Mouse (Mus musculus) c-Kit-negative CD71-positive TER-119-positive erythroid progenitor cells, embryonic 14.5 days (primary cell): ENCODE data around the gene Phxr2.

ENCODE experiments used
- DNase-seq: peaks from one replicate; pipeline ENCODE4 v3.0.0-alpha.2; 2013; ENCODE audit warnings: low read depth, low spot score

The Phxr2 gene

DNA sequence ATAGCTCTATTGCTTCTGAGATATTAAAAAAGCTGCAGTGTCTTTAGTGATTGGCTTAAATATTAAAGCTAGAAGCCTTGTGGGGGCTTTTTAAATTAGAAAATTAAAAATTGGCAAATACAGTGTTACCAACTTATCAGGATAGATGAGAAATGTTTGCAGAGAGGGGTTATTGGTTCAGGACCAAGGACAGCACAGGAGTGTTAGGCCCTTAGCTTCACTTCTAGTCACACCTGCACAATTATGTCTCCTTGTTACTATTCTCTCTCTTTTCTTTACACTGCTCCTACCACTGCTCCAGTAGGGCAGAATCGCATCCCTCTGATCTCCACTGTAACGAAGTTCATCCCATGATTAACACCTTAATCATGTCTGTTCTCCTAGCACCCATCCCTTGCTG lies 31.0 kb downstream of the Phxr2 start:
- DNase-seq = no peak

DNA sequence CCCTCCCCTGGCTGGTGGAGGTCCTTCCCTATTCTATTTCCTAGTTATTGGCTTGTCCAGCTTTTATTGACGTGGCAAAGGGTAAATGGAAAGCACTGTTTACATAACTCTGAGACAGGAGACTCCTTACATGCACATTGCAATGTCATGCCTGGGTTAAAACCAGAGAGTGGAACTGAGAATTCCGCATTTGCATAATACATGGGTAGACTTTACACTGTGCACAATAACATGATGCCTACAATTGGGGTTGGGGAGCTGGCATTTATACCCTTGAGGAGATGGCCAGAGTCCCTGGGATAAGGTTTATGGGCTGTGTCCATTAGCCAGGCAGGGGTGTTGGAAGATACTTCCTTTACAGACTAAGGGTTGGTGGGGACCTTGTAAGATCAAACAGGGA lies 32.8 kb downstream of the Phxr2 start:
- no peak for DNase-seq

DNA sequence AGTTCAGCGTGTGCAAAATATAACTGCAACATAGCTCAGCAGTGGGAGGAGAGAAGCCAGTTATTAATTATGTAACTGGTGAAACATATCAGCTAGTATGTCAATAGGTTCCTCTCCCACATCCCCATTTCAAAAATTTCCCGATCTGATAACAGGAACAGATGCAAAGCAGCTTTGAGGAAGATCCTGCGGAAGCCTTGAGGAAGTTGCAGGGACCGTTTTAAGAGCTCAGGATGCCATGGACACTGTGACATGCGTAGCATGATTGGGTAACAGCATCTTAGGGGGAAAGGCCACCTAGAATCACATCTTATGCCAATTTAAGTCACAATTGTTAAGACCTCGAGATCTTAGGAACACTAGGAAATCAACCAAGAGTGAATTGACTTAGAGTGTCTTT lies 36.2 kb downstream of the Phxr2 start:
- DNase-seq = no peak

DNA sequence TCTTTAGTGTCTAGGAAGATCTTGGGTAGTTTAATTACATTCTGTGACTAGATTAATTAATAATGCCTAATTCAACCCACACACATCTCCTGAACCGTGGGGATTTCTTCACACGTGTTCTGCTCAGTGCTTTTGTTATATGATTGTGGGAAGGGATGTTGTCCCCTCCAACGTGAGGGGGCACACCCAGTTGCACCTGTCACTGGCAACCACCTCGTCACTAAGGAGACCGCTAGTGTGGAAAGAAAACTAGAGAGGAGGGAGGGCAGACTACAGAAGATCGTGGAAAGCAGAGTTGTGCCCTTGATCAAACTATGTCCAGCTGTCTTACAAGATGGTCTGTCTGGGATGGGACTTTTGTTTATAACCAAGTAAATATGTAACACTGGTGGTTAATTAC lies 40.1 kb downstream of the Phxr2 start:
- DNase-seq = no peak

DNA sequence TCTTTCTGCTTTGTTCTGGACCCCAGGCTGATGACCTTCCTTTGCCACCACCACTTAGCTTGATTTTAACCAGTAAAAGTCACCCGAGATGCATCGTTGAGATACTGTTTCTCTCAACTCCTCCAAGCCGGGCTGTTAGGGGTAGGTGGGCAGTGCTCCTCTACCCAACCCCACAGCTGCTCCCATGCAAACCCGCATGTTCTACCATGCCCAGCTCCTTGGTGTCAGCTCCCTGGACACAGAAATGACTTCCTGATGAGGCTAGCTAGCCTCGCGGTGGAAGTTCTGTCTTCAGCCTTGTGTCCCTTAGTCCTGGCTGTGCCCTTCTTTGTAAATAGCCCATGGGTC lies 40.9 kb downstream of the Phxr2 start:
- no peak for DNase-seq

DNA sequence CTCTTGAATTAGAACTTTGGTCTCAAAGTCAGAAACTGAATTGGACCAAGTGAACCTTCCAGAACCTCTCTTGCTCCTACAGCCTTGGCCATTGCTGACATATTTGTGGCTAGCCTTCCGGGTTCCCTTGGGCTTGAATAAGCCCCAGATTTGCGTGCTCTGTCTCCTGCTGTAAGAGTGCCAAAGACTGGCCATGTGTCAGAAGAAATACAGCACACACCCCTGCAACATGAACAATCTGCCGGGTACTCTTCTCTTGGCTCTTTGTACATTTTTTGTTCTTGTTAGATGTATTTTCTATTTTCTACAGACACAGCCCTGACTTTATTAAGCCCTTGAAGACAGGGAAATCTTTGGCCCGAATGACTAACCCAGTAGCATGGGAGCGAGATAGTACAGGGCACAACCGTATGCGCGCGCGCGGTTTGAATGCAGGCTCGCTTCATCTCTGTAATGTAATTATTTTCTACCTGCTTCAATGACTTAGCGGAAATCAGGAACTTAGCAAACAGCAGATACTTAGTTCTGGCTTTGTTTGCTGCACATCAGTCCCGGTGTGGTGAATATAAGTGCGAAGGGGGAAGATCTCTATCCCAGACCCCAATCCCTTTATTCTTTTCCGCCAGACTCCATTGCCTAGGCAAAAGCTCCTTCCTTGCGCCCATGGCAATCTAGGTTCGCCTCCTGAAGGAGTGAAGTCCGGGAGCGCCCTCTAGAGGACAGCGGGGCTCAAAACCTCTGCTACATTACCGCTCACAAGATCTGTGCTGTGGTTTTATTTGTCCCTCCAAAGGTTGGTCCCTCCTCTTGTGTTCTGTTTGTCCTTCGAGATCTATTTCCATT lies 41.5 kb downstream of the Phxr2 start:
- DNase-seq = no peak

DNA sequence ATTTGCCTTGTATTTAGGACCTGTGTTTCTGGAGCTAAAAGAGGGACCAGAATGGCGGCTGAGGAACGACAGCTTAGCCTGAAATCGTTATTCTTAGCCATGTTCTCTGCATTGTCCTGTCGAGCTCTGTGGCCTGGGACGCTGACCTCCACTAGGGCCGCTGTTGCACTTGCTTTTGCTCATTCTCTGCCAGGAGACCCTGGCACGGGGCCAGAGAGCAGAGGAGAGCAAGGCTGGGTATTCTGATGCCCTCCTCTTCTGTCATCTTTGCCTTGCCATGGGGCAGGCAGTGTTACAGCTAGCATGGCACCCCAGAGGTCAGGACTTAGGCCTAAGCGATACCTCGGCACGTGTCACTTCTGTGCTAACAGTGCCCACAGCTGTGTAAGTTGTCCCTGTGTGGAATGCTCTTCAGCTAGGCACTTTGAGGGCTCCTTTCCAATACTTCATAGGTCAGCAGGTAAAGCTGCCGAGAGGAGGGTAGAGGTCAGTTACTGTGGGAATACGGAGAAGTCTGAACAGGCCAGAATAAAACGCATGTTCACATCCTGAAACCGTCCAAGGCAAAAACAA lies 42.6 kb downstream of the Phxr2 start:
- no peak for DNase-seq

DNA sequence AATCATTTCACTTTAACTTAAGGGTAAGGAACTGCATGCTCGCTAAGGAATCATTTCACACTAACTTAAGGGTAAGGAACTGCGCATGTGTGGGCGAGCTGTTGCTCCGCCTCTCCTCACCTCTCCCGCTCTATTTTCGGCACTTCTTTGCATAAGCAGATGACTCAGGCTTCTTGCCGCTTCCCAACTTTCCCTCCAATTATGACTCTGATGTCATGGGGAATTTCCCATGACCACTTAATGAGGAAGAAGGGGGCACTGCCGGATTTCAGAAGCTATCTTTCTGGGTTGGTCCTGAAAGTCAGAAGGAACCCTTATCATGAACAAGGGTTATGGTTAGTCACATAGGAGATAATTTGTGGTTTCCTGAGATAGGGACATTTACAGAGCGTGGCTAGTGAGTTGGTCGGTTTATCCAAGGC lies 44.5 kb downstream of the Phxr2 start:
- no peak for DNase-seq

DNA sequence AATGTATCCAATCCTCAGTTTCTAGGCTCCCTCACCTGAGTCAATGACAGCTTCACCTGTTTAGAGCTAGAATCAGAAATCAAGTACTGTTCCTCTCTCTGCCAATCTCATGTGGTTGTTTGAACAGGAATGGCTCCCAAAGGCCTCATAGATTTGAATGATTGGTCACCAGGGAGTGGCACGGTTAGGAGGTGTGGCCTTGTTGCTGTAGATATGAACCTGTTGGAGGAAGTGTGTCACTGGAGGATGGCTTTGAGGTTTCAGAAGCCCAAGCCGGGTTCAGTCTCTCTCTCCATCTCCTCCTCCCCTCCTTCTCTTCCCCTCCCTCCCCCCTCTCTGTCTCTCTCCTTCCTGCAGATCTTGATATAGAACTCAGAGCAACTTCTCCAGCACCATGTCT lies 47.5 kb downstream of the Phxr2 start:
- DNase-seq = no peak

DNA sequence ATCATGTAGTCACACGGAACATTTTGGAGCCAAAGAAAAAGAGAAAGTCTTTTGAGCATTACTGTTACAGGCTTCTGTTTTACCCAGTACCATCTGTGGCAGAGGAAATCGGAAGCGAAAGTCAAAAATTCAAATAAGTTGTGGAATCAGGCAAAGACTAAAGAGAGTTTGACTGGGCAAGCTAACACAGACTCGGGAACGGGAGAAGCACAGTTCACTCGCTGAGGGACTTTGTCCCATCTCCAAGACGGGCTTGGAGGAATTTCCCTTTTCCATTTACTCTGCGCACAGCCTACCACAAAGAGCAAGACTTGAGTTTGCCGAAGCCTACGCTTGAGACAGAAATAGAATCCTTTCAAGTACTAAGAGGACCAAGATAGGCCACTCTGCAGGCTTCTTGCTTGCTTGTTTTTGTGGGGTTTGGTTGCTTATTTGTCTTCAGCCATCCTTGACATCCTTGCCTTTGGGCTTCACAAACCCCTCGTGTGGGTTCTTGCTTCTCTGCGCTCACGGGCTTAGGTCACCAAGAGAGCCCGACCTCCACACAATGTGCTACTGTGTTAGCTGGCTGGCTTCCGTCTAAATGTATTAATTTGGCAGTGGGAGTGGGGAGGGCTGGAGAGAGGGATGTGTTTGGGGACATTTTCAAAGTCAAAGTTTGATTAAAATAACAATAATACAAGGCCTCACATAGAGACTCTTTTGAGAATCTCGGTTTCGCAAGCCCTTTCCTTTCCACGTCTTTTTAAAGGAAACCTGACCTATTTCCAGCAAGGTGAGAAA lies 49.8 kb downstream of the Phxr2 start:
- no peak for DNase-seq
